Mouse (Mus musculus) adrenal gland, adult 8-10 months (tissue): Measurements from ENCODE around the gene Zfp42. TPM values are rescaled to one million over a fixed set of nuclear protein-coding genes. Genes with fewer than 3 reads are reported as not detected.
"Not testable (repeated sequence)": the region's sequence is repeated elsewhere in the genome, so short reads cannot be mapped to it uniquely, and the experiment has no call there.

Source experiments
- DNase-seq: peaks from one replicate; pipeline ENCODE4 v3.0.0; 2022
- total RNA-seq, 4 experiments: library from RNA; stranded (reverse); gene quantifications; 2 replicates each; pipeline ENCODE4 v1.2.4; 2022

The Zfp42 gene
- total RNA-seq = not detected

GRCm38 (mm10) chr8:43306896-43307295 is at the start of gene Zfp42:
Gene Zfp42 (minus strand): TSS chr8:43306980.
- no peak for DNase-seq

- no peak for DNase-seq
These were observed 49.4 kb upstream of the Zfp42 start for GRCm38 (mm10) chr8:43356069-43356770.

GRCm38 (mm10) chr8:43352241-43352640 is 45.5 kb upstream of the Zfp42 start:
- DNase-seq = not testable (repeated sequence)

GRCm38 (mm10) chr8:43338555-43338954 is 31.8 kb upstream of the Zfp42 start:
- no peak for DNase-seq

- DNase-seq = no peak
These were observed 26.7 kb upstream of the Zfp42 start for GRCm38 (mm10) chr8:43333465-43333864.

GRCm38 (mm10) chr8:43331657-43332056 is 24.9 kb upstream of the Zfp42 start:
- DNase-seq = no peak

- no peak for DNase-seq
These were observed 23.3 kb upstream of the Zfp42 start for GRCm38 (mm10) chr8:43329913-43330705.

- no peak for DNase-seq
These were observed 21.9 kb upstream of the Zfp42 start for GRCm38 (mm10) chr8:43328666-43329065.

- no peak for DNase-seq
These were observed 14.0 kb upstream of the Zfp42 start for GRCm38 (mm10) chr8:43320771-43321170.

- no peak for DNase-seq
These were observed 1.4 kb upstream of the Zfp42 start for GRCm38 (mm10) chr8:43308213-43308612.

GRCm38 (mm10) chr8:43305676-43306075 is 1.1 kb downstream of the Zfp42 start:
- DNase-seq = no peak

- DNase-seq = no peak
These were observed 7.0 kb downstream of the Zfp42 start for GRCm38 (mm10) chr8:43299796-43300195.

- no peak for DNase-seq
These were observed 11.0 kb downstream of the Zfp42 start for GRCm38 (mm10) chr8:43295826-43296225.

GRCm38 (mm10) chr8:43294191-43294590 is 12.6 kb downstream of the Zfp42 start:
- no peak for DNase-seq

- no peak for DNase-seq
These were observed 16.2 kb downstream of the Zfp42 start for GRCm38 (mm10) chr8:43290424-43291111.

GRCm38 (mm10) chr8:43289781-43290180 is 17.0 kb downstream of the Zfp42 start:
- no peak for DNase-seq

GRCm38 (mm10) chr8:43288840-43289239 is 17.9 kb downstream of the Zfp42 start:
- no peak for DNase-seq

- no peak for DNase-seq
These were observed 19.3 kb downstream of the Zfp42 start for GRCm38 (mm10) chr8:43287456-43287855.

- DNase-seq = no peak
These were observed 23.5 kb downstream of the Zfp42 start for GRCm38 (mm10) chr8:43283231-43283630.

- DNase-seq = no peak
These were observed 28.4 kb downstream of the Zfp42 start for GRCm38 (mm10) chr8:43278397-43278796.

GRCm38 (mm10) chr8:43260961-43261360 is 45.8 kb downstream of the Zfp42 start:
- DNase-seq = no peak

GRCm38 (mm10) chr8:43257886-43258285 is 48.9 kb downstream of the Zfp42 start:
- DNase-seq = no peak

- no peak for DNase-seq
These were observed 51.1 kb downstream of the Zfp42 start for GRCm38 (mm10) chr8:43255695-43256094.
